Mouse (Mus musculus) heart, postnatal 14 days (tissue): ENCODE data around the gene Faap100. TPM values are rescaled to one million over a fixed set of nuclear protein-coding genes. Genes with fewer than 3 reads are reported as not detected.
A peak's percentile ranks its signal among the peaks of the same experiment; 100 is the strongest.
"Not testable (repeated sequence)": the region's sequence is repeated elsewhere in the genome, so short reads cannot be mapped to it uniquely, and the experiment has no call there.

Source experiments
- DNase-seq, 2 experiments: peaks; one replicate each; pipeline ENCODE4 v3.0.0; 2021 to 2022
- intact Hi-C: fragments of 180-260 bp; cut with DNase I; formaldehyde crosslinking; loops from one replicate; pipeline ENCODE4 v1.15.1; 2025
- long read RNA-seq, 2 experiments: library from polyadenylated mRNA; stranded (forward); transcript quantifications; one replicate each; pipeline ENCODE4 v2.0.0; 2021
- total RNA-seq, 2 experiments: library from RNA; stranded (reverse); gene quantifications; 2 replicates each; pipeline ENCODE4 v1.2.3; 2021

The Faap100 gene
- total RNA-seq, result 10 to 100 TPM; 19.0 to 19.6 TPM
- long read RNA-seq, experiment 1, transcript Faap100-201 (10 exons, 3,193 nt), result major isoform, 43 of 60 reads
- long read RNA-seq, experiment 1, partial matches to known transcripts, result 5 of 60 reads
- long read RNA-seq, experiment 1, other reads (novel, unspliced or antisense), result 6 of 60 reads
- long read RNA-seq, experiment 2, transcript Faap100-201 (10 exons, 3,193 nt), result major isoform, 36 of 57 reads
- long read RNA-seq, experiment 2, transcript Faap100-204 (9 exons, 3,766 nt), result minor isoform, 5 of 57 reads
- long read RNA-seq, experiment 2, partial matches to known transcripts, result 8 of 57 reads
- long read RNA-seq, experiment 2, other reads (novel, unspliced or antisense), result 6 of 57 reads

DNA sequence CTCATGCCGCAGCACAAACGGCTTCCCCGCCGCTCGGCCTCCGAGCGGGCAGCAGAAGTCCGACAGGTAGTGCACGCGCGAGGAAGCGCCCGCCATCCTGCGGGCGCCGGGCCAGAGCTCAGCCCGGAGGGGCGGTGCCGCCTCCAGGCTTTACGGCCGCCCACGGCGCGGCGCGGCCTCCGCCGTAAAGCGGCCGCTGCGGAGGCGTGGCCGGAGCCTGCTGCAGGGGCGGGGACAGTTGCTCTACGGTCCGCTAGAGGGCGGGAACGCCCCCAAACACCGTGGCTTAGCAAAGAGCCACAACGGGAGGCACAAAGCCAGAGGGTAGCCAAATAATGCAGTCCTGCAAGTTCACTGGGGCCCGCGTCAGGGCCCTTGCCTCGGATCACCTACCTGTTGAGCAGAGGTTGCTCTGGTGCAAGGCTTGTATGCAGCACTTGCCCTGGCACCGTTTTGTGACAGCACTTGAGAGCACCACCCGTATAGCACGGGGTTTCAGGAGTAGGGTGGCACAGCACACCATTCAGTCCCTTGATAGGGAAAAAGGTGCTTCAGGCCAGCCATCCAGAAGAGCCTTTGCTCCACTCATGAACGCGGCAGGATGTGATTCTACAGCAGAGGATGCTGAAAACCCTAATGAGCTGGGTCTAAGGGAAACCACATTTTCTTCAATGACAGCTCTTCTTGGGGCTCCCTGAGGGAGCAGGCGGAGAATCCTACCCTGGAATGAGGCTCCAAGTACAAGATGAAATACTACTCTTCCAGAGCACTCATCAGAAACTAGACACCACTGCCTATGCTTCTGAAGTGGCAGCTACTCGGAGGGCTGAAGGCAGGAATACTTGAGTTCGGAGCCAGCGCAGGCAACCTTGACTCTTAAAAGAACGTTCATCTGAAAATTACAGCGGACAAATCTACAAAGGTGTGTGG, at the start of gene Faap100:
Gene Faap100 (minus strand): TSS at position 154 of the 930 bp plus-strand sequence.
- intact Hi-C loops, result loop anchor here (5.0 kb wide), 1 partner anchor 62 kb away; no protein-coding TSS in a partner anchor
- DNase-seq, result peak; percentile 94 to 95

DNA sequence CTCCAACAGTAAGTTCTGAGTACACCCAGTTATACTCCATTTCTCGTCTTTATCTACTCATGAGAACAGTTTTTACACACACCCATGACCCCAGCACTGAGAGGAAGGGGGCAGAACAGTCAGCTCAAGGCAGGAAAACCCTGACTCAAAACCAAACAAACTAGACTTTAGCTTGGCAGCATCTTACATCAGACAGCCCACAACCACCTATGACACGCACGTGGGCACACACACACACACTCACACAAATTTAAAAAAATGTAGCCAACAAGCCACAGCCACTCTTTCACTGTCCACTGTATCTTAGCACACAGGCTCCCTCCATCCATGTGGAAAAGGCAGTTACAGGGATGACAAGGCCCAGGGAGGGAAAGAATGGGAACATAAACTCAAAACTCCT, 48.2 kb upstream of the Faap100 start:
- intact Hi-C loops, result no loop called here
- DNase-seq, result no peak

DNA sequence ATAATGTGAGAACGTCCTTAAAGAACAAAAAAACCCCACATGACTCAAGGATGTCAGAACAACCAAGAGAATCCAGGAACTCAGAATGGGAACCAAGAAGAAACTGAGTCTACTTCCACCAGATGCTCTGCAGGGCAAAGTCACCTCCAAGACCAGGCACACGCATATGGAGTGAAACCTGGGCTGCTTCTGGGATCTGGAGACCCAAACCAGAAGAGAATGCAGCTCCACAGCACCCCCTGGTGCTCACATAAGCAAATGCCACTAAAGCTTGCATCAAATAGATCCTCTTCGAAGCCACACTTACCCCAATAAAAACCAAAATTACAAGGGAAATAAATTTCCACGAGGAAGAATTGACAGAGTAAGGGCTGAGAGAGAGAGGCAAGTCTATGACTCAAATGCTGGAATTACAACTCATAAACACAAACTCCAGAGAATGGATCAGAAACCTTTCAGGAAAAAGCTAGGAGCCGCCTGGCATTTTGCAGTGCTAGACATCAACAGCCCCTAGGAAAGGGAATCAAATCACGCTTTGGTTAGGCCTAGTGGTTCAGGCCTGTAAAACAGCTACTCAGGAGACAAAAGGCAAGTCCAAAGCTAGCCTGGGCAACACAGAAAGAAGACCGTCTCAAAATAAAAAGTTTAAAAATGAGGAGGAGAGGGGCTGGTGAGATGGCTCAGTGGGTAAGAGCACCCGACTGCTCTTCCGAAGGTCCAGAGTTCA, 45.2 kb upstream of the Faap100 start:
- intact Hi-C loops, result loop anchor here (5.0 kb wide), 3 partner anchors 41 to 311 kb away; partner anchors contain the start of gene Fscn2
- DNase-seq, result peak; percentile 64 to 74

DNA sequence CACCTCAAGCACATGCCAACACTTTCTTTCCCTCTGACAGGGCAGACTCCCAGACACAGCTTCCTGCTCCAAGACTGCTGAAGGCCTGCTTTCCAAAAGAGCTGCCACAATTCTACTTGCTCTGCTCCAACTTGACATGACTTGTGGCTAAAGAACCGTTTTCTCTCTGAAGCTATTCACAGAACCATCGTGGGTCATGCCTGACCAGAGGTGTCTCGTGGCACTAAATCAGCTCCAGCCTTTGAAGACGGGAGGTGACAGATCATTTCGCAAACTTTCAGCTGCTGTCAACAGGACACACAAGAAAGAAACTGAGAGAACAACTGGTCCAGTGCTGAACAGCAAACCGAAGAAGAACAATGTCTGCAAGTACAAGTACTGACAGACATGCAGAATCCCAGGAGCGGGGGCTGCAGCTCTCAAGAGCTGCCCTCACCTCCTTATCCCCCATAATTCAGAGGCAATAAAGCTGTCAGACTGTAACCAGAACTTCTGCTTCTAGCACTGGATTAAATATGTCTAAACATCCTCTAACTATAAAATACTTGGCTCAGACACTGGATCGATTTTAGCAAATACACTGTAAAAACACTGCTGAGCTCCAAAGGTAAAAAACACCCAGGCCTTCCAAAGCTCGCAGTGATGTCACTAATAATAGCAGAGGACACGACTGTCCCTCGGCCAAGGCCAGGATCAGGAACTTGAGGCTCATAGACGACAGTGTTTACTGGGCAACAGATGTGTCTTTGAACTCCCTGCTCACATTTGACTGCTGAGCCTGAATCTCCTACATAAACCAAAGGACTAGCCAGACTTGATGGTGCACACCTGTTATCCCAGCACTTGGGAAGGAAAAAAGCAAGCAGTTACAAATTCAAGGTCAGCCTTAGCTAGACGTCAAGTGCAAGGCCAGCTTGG, 44.3 kb upstream of the Faap100 start:
- intact Hi-C loops, result loop anchor here (5.0 kb wide), 3 partner anchors 41 to 311 kb away; partner anchors contain the start of gene Fscn2
- no peak for DNase-seq

DNA sequence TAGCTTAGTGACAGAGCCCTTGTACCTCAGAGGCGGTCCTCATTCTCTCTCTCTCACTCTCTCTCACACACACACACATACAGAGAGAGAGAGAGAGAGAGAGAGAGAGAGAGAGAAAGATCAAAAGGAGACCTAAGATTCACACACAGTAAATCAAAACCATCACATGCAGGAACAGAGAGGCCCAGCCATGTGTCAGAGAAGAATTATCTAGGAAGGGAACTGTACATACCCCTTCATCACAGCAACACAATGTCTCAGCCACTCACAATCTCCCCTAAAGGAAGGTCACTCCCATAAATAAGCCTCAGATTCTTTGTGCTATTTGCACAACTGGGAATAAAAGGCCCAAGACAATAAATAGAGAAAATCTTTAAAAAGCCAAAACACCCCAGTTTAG, 40.0 kb upstream of the Faap100 start:
- intact Hi-C loops, result no loop called here
- DNase-seq, result no peak

DNA sequence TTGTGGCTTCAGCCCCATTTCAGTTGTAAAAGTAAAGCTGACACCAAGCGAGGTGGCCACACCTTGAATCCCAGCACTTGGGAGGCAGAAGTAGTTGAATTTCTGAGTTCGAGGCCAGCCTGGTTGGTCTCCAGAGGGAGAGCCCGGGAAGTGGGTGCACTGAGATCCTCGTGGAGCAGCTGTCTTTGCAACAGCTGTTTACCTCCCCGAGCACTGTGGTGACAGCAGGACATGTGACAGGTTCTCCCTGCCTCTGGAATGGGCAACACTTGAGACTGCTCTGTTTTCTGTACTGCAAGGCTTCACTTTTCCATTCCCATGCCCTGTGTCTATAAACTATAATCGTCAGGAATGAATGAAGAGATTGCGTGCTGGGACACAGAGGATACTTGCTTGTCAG, 39.3 kb upstream of the Faap100 start:
- DNase-seq, result no peak
- intact Hi-C loops, result no loop called here

DNA sequence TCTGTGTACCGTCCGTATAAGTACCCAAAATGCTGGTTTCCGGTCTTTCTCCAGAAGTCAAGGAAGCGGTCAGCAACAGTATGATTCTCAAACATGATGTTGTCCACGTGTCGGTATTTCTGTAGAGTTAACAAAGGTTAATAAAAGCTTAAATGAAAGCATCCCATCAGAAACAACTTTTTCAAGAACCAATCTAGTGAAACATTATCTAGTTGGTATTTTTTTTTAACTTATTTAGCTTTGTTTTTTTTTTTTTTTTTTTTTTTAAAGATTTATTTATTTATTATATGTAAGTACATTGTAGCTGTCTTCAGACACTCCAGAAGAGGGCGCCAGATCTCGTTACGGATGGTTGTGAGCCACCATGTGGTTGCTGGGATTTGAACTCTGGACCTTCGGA, 35.1 kb upstream of the Faap100 start:
- DNase-seq, intact Hi-C loops: not testable (repeated sequence)

DNA sequence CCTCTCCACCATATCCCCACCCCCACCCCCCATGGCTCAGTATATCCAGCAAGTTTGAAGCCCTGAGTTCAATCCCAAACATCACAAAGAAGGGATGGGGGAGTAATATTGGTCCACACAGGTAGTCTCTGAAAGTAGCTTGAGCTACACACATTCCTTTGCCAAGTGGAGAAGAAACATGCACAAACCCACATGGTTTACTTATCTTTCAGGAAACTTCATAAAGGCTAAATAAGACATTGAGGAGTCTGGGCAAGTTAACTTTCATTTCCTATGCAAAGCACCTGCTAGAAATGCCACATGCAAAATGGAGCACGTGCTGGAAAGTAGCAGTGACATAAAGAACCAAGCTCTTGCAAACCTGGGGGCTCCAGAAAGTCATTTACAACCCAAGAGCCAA, 27.9 kb upstream of the Faap100 start:
- intact Hi-C loops, result no loop called here
- no peak for DNase-seq

DNA sequence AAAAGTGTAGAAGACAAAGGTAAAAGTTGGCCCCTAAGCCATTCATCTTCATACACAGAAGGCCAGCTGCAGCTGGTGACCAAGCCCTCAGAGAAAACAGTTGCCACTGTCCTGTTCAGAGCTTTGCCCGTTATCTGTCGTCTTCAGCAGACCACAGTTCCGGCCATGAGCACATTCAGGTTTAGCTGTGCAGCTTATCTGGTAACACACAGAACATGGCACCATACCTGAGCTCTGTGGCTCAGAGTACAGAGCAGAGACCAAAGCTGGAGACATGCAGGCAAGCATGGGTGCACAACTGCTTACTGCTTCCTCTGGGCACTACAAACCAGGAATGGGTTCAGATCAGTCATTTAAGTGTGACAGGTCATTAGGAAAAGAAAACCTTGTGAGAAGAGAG, 27.3 kb upstream of the Faap100 start:
- intact Hi-C loops, result no loop called here
- DNase-seq, result no peak

DNA sequence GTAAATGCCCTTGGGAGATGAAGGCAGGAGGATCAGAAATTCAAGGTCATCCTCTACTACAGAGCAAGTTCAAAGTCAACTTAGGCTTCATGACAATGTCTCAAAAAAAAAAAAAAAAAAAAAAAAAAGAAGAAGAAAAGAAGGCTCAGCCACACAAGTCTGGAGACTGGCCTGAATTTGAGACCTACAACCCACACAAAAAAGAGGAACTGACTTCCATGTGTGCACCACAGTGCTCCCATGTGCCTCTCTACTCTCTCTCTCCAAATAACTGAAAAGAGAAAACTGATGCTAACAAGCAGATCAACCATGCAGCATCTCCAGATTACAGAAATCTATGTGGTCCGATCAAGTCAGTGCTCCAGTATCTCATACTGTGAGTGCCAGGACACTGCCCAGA, 26.2 kb upstream of the Faap100 start:
- intact Hi-C loops, result no loop called here
- no peak for DNase-seq

DNA sequence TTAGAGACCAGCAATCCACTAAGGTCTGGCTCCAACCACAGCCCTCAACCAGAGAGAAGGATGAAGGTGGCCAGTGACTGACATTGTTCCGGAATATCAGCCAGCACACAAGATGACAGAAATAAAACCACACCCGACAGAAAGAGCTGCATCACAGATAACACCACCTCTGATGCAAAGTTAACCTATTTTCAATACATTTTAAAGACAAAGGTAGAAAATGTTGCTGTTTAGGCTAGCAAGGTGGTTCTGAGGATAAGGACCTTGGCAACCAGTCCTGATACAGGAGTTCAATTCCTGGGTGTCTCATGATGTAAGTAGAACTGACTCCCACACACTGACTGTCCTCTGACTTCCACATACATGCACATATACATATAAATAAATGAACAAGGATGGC, 20.8 kb upstream of the Faap100 start:
- DNase-seq, result no peak
- intact Hi-C loops, result no loop called here

DNA sequence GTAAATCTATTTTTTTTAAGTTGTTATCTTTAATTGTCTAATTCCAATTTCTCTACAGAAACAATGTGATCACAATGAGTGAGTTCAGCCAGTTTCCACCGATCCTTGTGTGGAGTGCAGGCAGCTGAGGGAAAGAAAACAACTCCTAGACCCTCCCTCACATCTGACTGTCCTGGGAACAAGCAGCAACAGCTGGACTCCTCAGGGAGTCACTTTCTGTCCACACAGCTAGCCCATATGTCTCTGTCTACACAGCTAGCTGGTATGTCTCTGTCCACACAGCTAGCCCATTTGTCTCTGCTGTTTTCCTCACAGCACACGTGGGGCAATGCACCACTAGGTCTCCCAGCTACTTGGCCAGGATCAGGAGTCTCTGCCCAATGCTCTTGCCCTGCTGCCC, 19.0 kb upstream of the Faap100 start:
- intact Hi-C loops, result no loop called here
- no peak for DNase-seq

DNA sequence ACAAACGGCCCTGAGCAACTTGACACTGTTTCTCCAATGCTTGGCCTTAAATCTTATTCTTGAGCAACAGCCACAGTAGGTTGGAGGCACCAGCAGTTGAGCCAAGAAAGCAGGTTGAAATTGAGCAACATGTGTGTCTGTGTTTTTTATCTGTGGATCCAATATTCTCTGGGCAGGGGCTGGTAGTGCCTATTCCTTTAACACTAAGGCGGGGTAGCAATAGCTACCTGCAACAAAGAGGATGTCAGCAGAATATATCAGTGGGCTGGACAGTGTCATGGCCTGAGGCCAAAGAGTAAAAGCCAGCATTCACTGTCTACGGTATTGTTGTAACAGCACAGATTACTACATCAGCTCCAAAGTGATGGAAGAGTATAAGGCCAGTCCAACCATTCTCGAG, 17.1 kb upstream of the Faap100 start:
- intact Hi-C loops, result no loop called here

DNA sequence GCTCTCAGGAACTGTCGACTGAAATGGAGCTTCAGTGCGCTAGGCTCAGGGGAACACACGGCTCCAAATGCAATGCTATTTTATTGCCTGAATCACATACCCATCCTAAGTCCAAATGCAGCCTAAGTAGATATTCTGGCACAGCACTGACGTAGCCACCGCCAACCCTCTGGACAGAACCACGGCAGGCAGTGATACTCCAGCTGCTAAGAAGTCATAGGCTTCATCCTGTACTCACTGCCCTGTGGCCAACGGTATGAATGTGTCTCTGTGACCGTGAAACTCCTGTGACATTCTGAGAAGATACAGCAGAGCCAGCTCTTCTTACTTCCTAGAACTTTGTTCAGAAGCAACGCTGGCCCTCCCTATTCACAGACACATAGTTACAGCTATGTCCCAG, 10.0 kb upstream of the Faap100 start:
- intact Hi-C loops, result no loop called here
- DNase-seq, result no peak

More for the DNA sequence above, 17.1 kb upstream of the Faap100 start:
- no peak for DNase-seq

DNA sequence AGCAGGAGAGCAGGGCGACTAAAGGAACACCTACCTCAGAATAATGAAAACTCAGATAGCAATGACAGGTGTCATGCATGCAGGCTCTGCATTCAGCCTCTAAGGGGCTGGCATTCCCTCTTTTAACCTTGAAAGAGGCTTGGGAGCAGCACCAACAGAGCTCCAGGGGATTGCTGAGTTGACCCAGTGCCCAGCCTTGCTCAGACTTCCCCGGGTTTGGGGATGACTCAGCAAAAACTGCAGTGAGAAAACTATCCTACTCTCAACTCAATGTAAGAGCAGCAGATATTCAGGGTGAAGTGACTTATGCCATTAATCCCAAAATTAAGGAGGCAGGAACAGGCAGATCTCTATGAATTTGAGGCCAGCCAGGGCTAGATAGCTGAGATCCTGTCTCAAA, 8.6 kb upstream of the Faap100 start:
- DNase-seq, result peak in 1 of 2 experiments; percentile 39
- intact Hi-C loops, result no loop called here

DNA sequence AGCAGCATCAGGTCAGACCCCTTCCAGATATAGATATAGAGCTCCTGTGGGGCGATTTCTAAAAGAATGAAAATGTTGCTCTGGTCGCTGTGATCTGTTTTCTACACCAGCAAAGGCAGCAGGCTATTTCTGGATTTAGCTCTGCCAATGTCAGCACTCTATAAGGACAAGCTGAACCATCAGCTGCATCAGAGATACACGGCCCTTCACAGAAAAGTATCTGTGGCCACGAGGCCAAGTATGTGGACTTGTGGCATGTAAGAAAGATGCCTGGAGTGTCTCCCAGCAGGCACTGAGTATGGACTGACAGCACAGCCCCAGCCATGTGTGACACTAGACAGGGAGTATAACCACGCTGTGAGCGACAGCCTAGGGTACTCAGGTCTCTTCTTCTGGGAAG, 8.1 kb upstream of the Faap100 start:
- DNase-seq, result no peak
- intact Hi-C loops, result no loop called here

DNA sequence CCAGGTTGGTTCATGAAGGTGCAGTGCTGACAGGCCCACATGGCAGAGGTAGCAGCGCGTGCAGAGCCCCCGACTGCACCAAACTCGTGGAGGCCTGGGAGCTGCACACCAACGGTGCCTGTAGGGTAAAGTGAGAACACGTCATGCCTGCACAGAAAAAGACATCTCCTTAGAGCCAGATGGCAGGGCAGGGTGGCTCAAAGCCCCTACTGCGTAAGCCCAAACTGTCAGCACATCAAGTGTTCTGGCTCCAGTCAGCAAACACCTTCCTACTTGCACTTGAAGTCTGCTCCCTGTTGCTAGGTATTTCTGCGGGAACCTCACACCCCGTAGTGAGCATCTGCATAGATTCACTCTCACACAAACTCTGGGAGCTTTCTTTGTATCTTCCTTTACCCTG, 3.9 kb upstream of the Faap100 start:
- peak in 1 of 2 experiments; percentile 61 for DNase-seq

DNA sequence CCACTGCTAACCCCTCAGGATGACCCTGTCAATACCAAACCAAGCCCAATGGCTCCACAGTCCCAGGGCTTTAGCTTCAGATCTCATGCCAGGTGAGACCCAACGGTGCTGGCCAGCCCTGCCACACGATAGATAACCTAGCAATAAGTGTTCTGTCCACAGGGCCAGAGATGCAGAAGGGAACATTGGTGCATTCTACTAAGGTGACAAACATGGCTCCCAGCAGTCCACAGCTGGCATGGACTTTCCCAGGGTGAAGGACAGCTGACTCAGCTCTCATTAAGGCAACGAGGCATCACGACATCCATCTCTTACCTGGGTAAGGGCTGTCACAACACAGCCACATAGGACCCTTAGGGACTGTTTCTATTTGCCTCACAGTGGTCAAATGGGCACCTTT, 2.6 kb upstream of the Faap100 start:
- intact Hi-C loops, result loop anchor here (5.0 kb wide), 1 partner anchor 41 kb away; no protein-coding TSS in a partner anchor
- no peak for DNase-seq

More for the DNA sequence above, 3.9 kb upstream of the Faap100 start:
- intact Hi-C loops, result loop anchor here (5.0 kb wide), 1 partner anchor 40 kb away; no protein-coding TSS in a partner anchor

DNA sequence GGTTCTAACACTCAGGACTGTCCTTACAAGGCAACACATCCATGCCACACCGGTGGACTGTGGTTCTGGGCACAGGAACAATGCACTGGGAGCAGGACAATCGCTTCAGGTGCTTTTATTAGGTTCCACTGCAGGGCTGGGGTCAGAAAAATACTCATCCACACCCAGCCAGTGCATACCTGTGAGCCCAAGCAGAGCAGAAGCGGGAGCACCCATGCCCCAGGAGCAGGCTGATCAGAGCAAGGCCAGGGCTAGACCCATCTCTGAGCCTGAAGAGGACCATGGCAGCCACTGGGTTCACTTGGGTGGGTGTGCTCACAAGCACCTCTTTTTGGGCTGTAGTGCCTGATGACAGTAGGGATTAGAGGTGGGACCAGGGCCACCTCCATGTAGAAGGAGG, 1.7 kb upstream of the Faap100 start:
- intact Hi-C loops, result loop anchor here (5.0 kb wide), 1 partner anchor 42 kb away; no protein-coding TSS in a partner anchor
- no peak for DNase-seq
